Mouse (Mus musculus) midbrain, embryonic 14.5 days (tissue): ENCODE data around the gene Ipo4. TPM values are rescaled to one million over a fixed set of nuclear protein-coding genes. Genes with fewer than 3 reads are reported as not detected.

Source experiments
- ATAC-seq: fragments of 200-750 bp; cut with Nextera tagmentation; 2 replicates; pipeline ENCODE4 v1.8.0; 2017; ENCODE audit warnings: moderate number of reproducible peaks, moderate library complexity; ENCODE audit not compliant: low FRiP score, low TSS enrichment
- DNase-seq: peaks from one replicate; pipeline ENCODE4 v3.0.0-alpha.2; 2015
- H3K27ac ChIP-seq: fragments of 300-500 bp; sonication (generic); replicated peaks from 2 replicates; pipeline ENCODE4 v1.5.1; 2014; ENCODE audit warnings: mild to moderate bottlenecking, low read depth, low read length, moderate library complexity
- H3K27me3 ChIP-seq: fragments of 300-500 bp; sonication (generic); 2 replicates; pipeline ENCODE4 v1.6.1; 2014; ENCODE audit warnings: low read length, control low read depth, mixed read lengths; ENCODE audit not compliant: control insufficient read depth, insufficient read depth
- H3K36me3 ChIP-seq: fragments of 300-500 bp; sonication (generic); 2 replicates; pipeline ENCODE4 v1.6.1; 2014; ENCODE audit warnings: low read length, control low read depth; ENCODE audit not compliant: control insufficient read depth, insufficient read depth
- H3K4me1 ChIP-seq: fragments of 300-500 bp; sonication (generic); 2 replicates; pipeline ENCODE4 v1.6.1; 2014; ENCODE audit warnings: mild to moderate bottlenecking, antibody characterized with exemption, low read length, control low read depth; ENCODE audit not compliant: control insufficient read depth, insufficient read depth
- H3K4me2 ChIP-seq: fragments of 300-500 bp; sonication (generic); 2 replicates; pipeline ENCODE4 v1.6.1; 2014; ENCODE audit warnings: mild to moderate bottlenecking, low read length, moderate library complexity
- H3K4me3 ChIP-seq: fragments of 300-500 bp; sonication (generic); replicated peaks from 2 replicates; pipeline ENCODE4 v1.5.1; 2014; ENCODE audit warnings: low read depth, low read length
- H3K9ac ChIP-seq: fragments of 300-500 bp; sonication (generic); replicated peaks from 2 replicates; pipeline ENCODE4 v1.6.1; 2014; ENCODE audit warnings: mild to moderate bottlenecking, low read length, moderate library complexity
- H3K9me3 ChIP-seq: fragments of 300-500 bp; sonication (generic); 2 replicates; pipeline ENCODE4 v1.6.1; 2016; ENCODE audit warnings: low read length, control low read depth, mixed read lengths; ENCODE audit not compliant: control insufficient read depth
- WGBS: fragments of 180-500 bp; shearing (Covaris S2); extraction: QIAGEN DNeasy Blood & Tissue Kit; methylation state at CpG from one replicate; pipeline ENCODE4 v1.1.7; 2014; 5-methylcytosine and 5-hydroxymethylcytosine counted together
- polyA plus RNA-seq: library from polyadenylated mRNA; unstranded; fragments of >200 nt; fragmentation: Nextera tagmentation; extraction: Ambion mirVana; gene quantifications from 2 replicates; pipeline ENCODE4 v1.2.1, GENCODE M21; 2014

Gene Ipo4
- polyA plus RNA-seq, 1 experiment from 2014 or later = 107 TPM

DNA sequence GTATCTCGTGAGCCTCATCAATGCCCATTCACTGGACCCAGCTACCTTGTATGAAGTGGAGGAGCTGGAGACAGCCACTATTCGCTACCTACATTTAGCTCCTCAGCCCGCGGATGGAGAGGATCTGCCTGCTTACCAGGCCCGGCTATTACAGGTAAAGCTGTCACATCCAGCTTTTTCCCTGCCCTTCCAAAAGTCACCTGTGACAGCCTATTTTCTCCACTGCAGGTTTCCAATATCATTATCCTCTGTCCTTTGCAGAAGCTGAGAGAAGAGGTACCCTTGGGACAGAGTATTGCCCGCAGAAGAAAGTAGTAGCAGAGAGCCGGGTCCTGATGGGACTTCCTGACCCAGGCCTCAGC lies 32.5 kb downstream of the Ipo4 start, which contains the start of gene Irf9:
TSS of gene Irf9 (plus strand) at position 301 of the 362 bp plus-strand sequence.
- 87% methylated on average over 7 of the region's 7 CpGs for WGBS
- Histone ChIP-seq H3K36me3 (peaks cover 89% of the 10 kb centered on the region), H3K27ac (no peak within 1 kb of the TSS)

DNA sequence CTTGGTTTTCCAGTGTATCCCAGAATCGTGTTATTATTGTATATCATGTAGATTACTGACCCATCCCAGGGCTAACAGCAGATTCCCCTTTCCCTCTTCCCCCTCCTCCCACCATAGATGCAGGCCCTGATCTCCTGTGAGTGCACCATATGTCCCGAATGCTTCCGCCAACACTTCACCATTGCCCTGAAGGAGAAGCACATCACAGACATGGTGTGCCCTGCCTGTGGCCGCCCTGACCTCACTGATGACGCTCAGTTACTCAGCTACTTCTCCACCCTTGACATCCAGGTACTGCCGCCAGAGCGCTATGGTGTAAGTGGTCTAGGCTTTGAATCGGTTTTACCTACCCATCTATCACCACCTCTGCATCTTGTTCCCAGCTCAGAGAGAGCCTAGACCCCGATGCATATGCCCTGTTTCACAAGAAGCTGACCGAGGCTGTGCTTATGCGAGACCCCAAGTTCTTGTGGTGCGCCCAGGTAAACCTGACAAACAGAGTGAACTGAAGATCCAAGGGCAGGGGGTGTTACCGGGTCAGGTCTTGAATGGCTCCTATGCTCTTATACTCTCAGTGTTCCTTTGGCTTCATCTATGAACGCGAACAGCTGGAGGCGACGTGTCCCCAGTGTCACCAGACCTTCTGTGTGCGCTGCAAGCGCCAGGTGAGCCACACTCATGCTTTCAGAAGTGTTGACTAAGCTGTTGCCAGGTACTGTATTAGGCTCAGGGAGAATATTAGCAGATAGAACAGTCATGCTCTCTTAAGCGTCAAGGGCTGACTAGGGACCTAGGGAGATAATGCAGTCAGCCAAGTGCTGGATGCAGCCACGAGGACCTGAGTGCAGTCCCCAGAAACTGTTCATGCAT lies 37.0 kb downstream of the Ipo4 start:
- Histone ChIP-seq H3K4me2 (no peak overlapping the region), H3K9ac (no peak overlapping the region), H3K9me3 (no peaks in the 10 kb centered on the region), H3K36me3 (peaks cover 91% of the 10 kb centered on the region), H3K27me3 (no peaks in the 10 kb centered on the region), H3K27ac (no peak overlapping the region), H3K4me3 (no peak overlapping the region), H3K4me1 (no peaks in the 10 kb centered on the region)
- no peak for ATAC-seq
- 96% methylated on average over 21 of the region's 21 CpGs for WGBS
- no peak for DNase-seq

More for the DNA sequence above, 32.5 kb downstream of the Ipo4 start, which contains the start of gene Irf9:
- no peaks in the 10 kb centered on the region for H3K9me3 ChIP-seq
- H3K4me1 ChIP-seq = no peaks in the 10 kb centered on the region
- ATAC-seq = no peak
- peak within 1 kb of the TSS; percentile 28 for H3K4me2 ChIP-seq
- H3K9ac ChIP-seq = peak within 1 kb of the TSS; percentile 36; the same call in 1 of the 2 replicates
- DNase-seq = no peak
- no peaks in the 10 kb centered on the region for H3K27me3 ChIP-seq
- no peak within 1 kb of the TSS for H3K4me3 ChIP-seq

DNA sequence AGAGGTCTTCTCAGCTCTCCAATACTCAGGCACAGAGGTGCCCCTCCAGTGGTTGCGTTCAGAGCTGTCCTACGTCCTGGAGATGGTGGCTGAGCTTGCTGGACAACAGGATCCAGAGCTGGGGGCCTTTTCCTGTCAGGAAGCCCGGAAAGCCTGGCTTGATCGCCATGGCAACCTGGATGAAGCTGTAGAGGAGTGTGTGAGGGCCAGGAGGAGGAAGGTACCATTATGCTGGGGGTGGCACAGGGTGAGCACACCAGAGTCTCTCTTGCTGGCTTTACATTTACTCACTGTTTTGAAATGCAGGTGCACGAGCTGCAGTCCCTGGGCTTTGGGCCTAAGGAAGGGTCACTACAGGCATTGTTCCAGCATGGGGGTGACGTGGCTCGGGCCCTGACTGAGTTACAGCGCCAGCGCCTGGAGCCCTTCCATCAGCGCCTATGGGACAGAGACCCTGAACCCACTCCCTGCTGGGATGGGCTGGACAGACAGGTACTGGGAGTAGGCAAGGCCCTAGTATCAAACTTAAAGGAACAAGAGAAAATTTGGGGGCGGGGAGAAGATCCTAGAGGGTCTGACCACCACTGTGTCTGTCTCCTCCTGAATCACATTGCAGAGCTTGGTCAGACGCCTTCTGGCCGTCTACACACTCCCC lies 39.6 kb downstream of the Ipo4 start:
- H3K27ac ChIP-seq = no peak overlapping the region
- H3K4me3 ChIP-seq = no peak overlapping the region
- no peak overlapping the region for H3K9ac ChIP-seq
- no peak for ATAC-seq
- DNase-seq = no peak
- no peak overlapping the region for H3K4me2 ChIP-seq
- 70% methylated on average over 13 of the region's 13 CpGs for WGBS
- H3K9me3 ChIP-seq = no peaks in the 10 kb centered on the region
- H3K27me3 ChIP-seq = no peaks in the 10 kb centered on the region
- H3K36me3 ChIP-seq = peaks cover 65% of the 10 kb centered on the region
- H3K4me1 ChIP-seq = peaks cover 11% of the 10 kb centered on the region

DNA sequence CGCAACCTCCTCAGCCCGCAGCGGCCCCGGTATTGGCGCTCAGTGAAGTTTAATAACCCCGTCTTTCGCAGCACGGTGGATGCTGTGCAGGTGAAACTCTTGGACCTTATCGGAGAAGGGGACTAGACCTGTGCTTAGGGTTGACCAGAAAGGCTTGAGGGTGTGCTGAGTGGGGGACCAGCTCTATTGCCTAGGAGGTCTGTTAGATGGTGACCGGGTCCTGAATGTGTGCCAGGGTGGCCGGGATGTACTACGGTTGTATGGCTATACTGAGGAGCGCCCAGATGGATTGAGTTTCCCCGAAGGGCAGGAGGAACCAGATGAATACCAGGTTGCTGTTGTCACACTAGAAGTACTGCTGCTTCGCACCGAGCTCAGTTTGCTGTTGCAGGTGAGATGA lies 43.5 kb downstream of the Ipo4 start:
- peak overlapping the region; percentile 90; the same call in 1 of the 2 replicates for H3K27ac ChIP-seq
- no peak for ATAC-seq

DNA sequence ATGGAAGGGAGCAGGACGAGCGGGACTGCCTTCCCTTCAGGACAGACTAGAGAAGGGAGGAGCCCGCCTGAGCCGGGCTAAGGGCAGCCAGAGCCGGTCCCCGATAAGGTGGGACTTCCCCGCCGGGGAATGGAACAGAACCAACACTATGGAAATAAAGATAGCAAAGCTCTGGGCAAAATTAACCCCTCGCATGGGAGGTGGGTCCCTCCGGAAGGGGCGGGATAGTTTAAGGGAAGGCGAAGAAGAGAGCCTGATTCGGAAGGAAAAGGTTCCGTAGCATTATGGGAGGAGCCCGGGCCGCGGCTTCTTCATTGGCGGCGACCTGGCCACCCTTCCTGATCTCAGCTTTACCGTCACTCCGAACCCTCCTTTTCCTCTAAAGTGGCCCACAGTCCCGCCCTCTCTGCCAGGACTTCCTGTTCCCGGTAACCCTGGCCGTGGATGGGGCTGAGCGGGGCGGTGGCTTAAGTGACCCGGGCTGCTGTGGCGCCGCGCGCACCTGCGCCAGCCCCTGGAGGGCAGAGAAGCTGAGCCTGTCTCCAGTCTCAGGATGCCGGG lies 44.3 kb downstream of the Ipo4 start, which contains the start of gene Rnf31:
TSS of gene Rnf31 (plus strand) at position 378 of the 561 bp plus-strand sequence.
- peak within 1 kb of the TSS; percentile 88 for H3K9ac ChIP-seq
- H3K27ac ChIP-seq = peak within 1 kb of the TSS; percentile 90
- WGBS = under 1% methylated on average over 33 of the region's 33 CpGs
- ATAC-seq = peak; percentile 89
- no peaks in the 10 kb centered on the region for H3K27me3 ChIP-seq
- no peaks in the 10 kb centered on the region for H3K9me3 ChIP-seq
- H3K4me3 ChIP-seq = peak within 1 kb of the TSS; percentile 90
- peaks cover 18% of the 10 kb centered on the region for H3K4me1 ChIP-seq
- DNase-seq = peak; percentile 93
- peak within 1 kb of the TSS; percentile 98 for H3K4me2 ChIP-seq
- H3K36me3 ChIP-seq = peaks cover 33% of the 10 kb centered on the region

More for the DNA sequence above, 43.5 kb downstream of the Ipo4 start:
- H3K4me1 ChIP-seq = peaks cover 18% of the 10 kb centered on the region
- peak overlapping the region; percentile 88 for H3K9ac ChIP-seq
- DNase-seq = no peak
- H3K36me3 ChIP-seq = peaks cover 37% of the 10 kb centered on the region
- peak overlapping the region; percentile 90 for H3K4me3 ChIP-seq
- H3K9me3 ChIP-seq = no peaks in the 10 kb centered on the region
- H3K27me3 ChIP-seq = no peaks in the 10 kb centered on the region
- peak overlapping the region; percentile 98 for H3K4me2 ChIP-seq
- 10% methylated on average over 16 of the region's 16 CpGs for WGBS

DNA sequence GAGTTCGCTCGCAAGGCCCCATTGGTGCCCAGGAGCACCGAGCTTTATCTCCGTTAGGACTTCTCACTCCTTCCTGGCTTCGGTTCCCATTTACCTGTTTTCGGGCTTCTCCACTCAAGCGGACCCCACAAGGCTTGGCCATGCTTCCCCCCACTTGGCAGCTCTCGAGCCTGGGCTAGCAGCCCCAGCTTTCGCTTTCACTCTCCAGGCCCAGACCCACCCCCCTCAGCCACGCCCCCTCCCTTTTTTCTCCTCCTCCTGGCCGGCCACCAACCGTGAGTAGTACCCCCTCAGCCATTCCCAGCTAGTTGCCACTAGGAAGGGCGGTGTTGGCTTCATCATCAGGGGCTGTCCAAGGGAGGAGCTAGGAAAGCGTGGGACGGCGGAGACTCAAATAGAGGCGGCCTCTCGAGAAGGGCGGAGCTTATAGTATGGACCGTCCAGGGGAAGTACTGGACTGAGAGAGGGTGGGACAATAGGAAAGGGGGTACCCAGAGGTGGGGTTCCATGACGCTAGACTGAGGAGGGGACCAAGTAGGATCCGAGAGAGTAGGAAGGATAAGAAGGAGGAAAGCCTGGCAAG lies 44.9 kb downstream of the Ipo4 start, which contains the start of gene Psme2:
TSS of gene Psme2 (minus strand) at position 366 of the 583 bp plus-strand sequence.
- under 1% methylated on average over 22 of the region's 22 CpGs for WGBS
- H3K9ac ChIP-seq = peak within 1 kb of the TSS; percentile 88
- peak within 1 kb of the TSS; percentile 90 for H3K4me3 ChIP-seq
- H3K4me2 ChIP-seq = peak within 1 kb of the TSS; percentile 98
- no peaks in the 10 kb centered on the region for H3K9me3 ChIP-seq
- H3K27ac ChIP-seq = peak within 1 kb of the TSS; percentile 90
- peak; percentile 94 for DNase-seq
- peaks cover 18% of the 10 kb centered on the region for H3K4me1 ChIP-seq
- no peaks in the 10 kb centered on the region for H3K27me3 ChIP-seq
- ATAC-seq = peak; percentile 95
- peaks cover 27% of the 10 kb centered on the region for H3K36me3 ChIP-seq

DNA sequence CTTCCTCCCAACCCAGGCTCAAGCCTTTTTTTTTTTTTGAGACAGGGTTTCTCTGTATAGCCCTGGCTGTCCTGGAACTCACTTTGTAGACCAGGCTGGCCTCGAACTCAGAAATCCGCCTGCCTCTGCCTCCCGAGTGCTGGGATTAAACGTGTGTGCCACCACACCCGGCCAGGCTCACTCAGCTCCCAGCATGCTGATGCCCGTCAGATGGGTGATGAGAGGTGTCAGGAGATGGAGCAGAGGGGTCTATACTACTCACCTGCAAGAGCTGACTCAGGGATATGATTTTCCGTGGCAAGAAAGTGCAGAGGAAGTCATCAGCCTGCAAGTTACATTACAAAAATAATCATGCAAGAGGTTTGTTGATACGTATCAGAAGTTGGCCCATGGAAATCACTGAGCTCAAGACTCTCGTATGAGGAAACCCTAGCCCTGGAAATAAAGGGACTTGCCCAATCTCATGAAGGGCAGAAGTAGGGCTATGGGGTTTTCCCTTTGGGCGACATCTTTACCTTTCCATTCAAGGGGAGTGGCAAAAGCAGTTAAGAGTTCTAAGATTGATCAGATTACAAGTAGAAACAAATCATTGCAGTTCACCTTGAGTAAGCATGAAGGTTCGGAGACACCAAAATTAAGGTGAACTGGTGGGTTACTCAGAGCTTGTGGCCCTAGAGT lies 45.8 kb downstream of the Ipo4 start:
- DNase-seq = no peak
- WGBS = 92% methylated on average over 11 of the region's 11 CpGs
- no peak for ATAC-seq
- Histone ChIP-seq H3K27ac (no peak overlapping the region), H3K4me1 (peaks cover 18% of the 10 kb centered on the region), H3K9me3 (no peaks in the 10 kb centered on the region), H3K9ac (peak overlapping the region; percentile 88; the same call in 1 of the 2 replicates), H3K4me2 (peak overlapping the region; percentile 98), H3K36me3 (peaks cover 18% of the 10 kb centered on the region), H3K4me3 (peak overlapping the region; percentile 90), H3K27me3 (no peaks in the 10 kb centered on the region)

DNA sequence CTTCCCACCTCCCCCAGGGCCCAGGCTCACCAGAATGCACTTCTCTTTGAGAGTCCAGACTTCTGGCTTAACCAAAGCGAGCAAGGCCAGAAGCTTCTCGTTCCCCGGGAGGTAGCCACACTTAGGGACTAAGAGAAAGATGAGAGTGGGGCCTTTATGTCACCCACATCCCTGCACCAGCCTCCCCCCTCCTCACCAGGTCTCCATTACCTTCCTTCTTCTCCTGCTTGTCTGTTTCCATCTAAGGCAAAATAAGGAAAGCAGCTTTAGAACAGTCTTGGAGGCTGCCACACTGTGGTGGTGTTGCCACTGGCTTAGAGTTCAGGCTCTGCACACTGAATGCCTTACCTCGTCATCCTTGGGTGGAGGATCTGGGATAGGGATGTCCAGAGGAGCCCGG lies 46.5 kb downstream of the Ipo4 start:
- Histone ChIP-seq H3K4me3 (no peak overlapping the region), H3K4me1 (peaks cover 18% of the 10 kb centered on the region), H3K27me3 (no peaks in the 10 kb centered on the region), H3K9me3 (no peaks in the 10 kb centered on the region), H3K27ac (no peak overlapping the region), H3K36me3 (peaks cover 11% of the 10 kb centered on the region), H3K4me2 (no peak overlapping the region), H3K9ac (no peak overlapping the region)
- WGBS = 97% methylated on average over 5 of the region's 5 CpGs
- DNase-seq = no peak
- ATAC-seq = no peak
